Mouse (Mus musculus) MEL (cell line): ENCODE data around the gene Olfr1416. TPM values are rescaled to one million over a fixed set of nuclear protein-coding genes. Genes with fewer than 3 reads are reported as not detected.

ENCODE experiments used
- DNase-seq: peaks from one replicate; pipeline ENCODE4 v3.0.0; 2011; ENCODE audit warnings: low read depth, low spot score
- H3K27ac ChIP-seq: 2 replicates; pipeline ENCODE4 v1.5.1; 2012; ENCODE audit warnings: low read depth, mild to moderate bottlenecking, control low read depth, low read length, moderate library complexity; ENCODE audit not compliant: control insufficient read depth
- H3K27me3 ChIP-seq, 2 experiments: fragments of 150-350 bp in 1 of 2; sonication (generic) in 1 of 2; 2 replicates each; pipeline ENCODE4 v1.6.1; 2012; ENCODE audit warnings: low read length in 2 of 2, mild to moderate bottlenecking in 2 of 2, improper control_type of control experiment in 1 of 2, moderate library complexity in 1 of 2; ENCODE audit not compliant: insufficient read depth in 2 of 2, control insufficient read depth in 1 of 2
- H3K36me3 ChIP-seq, 2 experiments: 2 replicates each; pipeline ENCODE4 v1.6.1; 2012 to 2014; ENCODE audit warnings: low read length in 2 of 2, improper control_type of control experiment in 1 of 2, inconsistent platforms in 1 of 2, mild to moderate bottlenecking in 1 of 2; ENCODE audit not compliant: insufficient read depth in 2 of 2, control insufficient read depth in 1 of 2
- H3K4me1 ChIP-seq, 2 experiments: fragments of 150-350 bp in 1 of 2; sonication (generic) in 1 of 2; 2 replicates each; pipeline ENCODE4 v1.6.1; 2012; ENCODE audit warnings: low read length in 2 of 2, improper control_type of control experiment in 1 of 2, mild to moderate bottlenecking in 1 of 2; ENCODE audit not compliant: insufficient read depth in 2 of 2, control insufficient read depth in 1 of 2
- H3K4me3 ChIP-seq, 2 experiments: fragments of 150-350 bp in 1 of 2; sonication (generic) in 1 of 2; 2 replicates each; pipeline ENCODE4 v1.5.1; 2012; ENCODE audit warnings: low read depth in 2 of 2, low read length in 2 of 2, mild to moderate bottlenecking in 2 of 2, moderate library complexity in 2 of 2, control low read depth in 1 of 2, improper control_type of control experiment in 1 of 2; ENCODE audit not compliant: control insufficient read depth in 1 of 2, insufficient read depth in 1 of 2
- H3K79me2 ChIP-seq: 2 replicates; pipeline ENCODE4 v1.6.1; 2012; ENCODE audit warnings: mild to moderate bottlenecking, low read length, moderate library complexity; ENCODE audit not compliant: control insufficient read depth, poor library complexity, insufficient read depth
- H3K9ac ChIP-seq: 2 replicates; pipeline ENCODE4 v1.6.1; 2012; ENCODE audit warnings: low read depth, mild to moderate bottlenecking, control low read depth, low read length, moderate library complexity; ENCODE audit not compliant: control insufficient read depth, poor library complexity, severe bottlenecking
- H3K9me3 ChIP-seq: fragments of 150-350 bp; sonication (generic); replicated peaks from 2 replicates; pipeline ENCODE4 v1.6.1; 2012; ENCODE audit warnings: mild to moderate bottlenecking, low read length, improper control_type of control experiment, moderate library complexity; ENCODE audit not compliant: insufficient read depth
- BHLHE40 ChIP-seq: IDR thresholded peaks from 2 replicates; pipeline ENCODE4 v1.6.1; 2012; ENCODE audit warnings: low read depth, mild to moderate bottlenecking, inconsistent platforms, low read length, improper control_type of control experiment, borderline replicate concordance
- CTCF ChIP-seq, 3 experiments: IDR thresholded peaks in 2 of 3; conservative IDR thresholded peaks in 1 of 3; 2 replicates each; pipeline ENCODE4 v1.5.1; 2011 to 2012; ENCODE audit warnings: low read length in 3 of 3, low read depth in 2 of 3, mild to moderate bottlenecking in 2 of 3, improper control_type of control experiment in 1 of 3, inconsistent platforms in 1 of 3, mixed read lengths in 1 of 3, moderate library complexity in 1 of 3; ENCODE audit not compliant: control insufficient read depth in 1 of 3, insufficient read depth in 1 of 3, poor library complexity in 1 of 3, severe bottlenecking in 1 of 3
- ELF1 ChIP-seq: IDR thresholded peaks from 2 replicates; pipeline ENCODE4 v1.6.1; 2014; ENCODE audit warnings: low read depth, mild to moderate bottlenecking, inconsistent platforms, low read length, improper control_type of control experiment, moderate library complexity
- EP300 ChIP-seq, 2 experiments: IDR thresholded peaks; 2 replicates each; pipeline ENCODE4 v1.6.1; 2011; ENCODE audit warnings: improper control_type of control experiment in 2 of 2, low read length in 2 of 2, low read depth in 1 of 2, mild to moderate bottlenecking in 1 of 2
- GATA1 ChIP-seq: IDR thresholded peaks from 2 replicates; pipeline ENCODE4 v1.6.1; 2011; ENCODE audit warnings: low read depth, low read length, improper control_type of control experiment
- HCFC1 ChIP-seq: IDR thresholded peaks from 2 replicates; pipeline ENCODE4 v1.6.1; 2012; ENCODE audit warnings: low read depth, mild to moderate bottlenecking, inconsistent platforms, low read length, improper control_type of control experiment, moderate library complexity
- JUND ChIP-seq: IDR thresholded peaks from 2 replicates; pipeline ENCODE4 v1.6.1; 2011; ENCODE audit warnings: low read depth, mild to moderate bottlenecking, improper control_type of control experiment, low read length
- KAT2A ChIP-seq: conservative IDR thresholded peaks from 2 replicates; pipeline ENCODE4 v1.6.1; 2012; ENCODE audit warnings: low read depth, low read length, improper control_type of control experiment, inconsistent platforms
- MAFK ChIP-seq: IDR thresholded peaks from 2 replicates; pipeline ENCODE4 v1.6.1; 2011; ENCODE audit warnings: low read depth, mild to moderate bottlenecking, low read length, improper control_type of control experiment, borderline replicate concordance
- MAX ChIP-seq: IDR thresholded peaks from 2 replicates; pipeline ENCODE4 v1.6.1; 2011; ENCODE audit warnings: low read length, improper control_type of control experiment
- MAZ ChIP-seq: IDR thresholded peaks from 2 replicates; pipeline ENCODE4 v1.6.1; 2012; ENCODE audit warnings: low read depth, mild to moderate bottlenecking, inconsistent platforms, low read length, improper control_type of control experiment
- MEF2A ChIP-seq: IDR thresholded peaks from 2 replicates; pipeline ENCODE4 v1.6.1; 2014; ENCODE audit warnings: low read depth, mild to moderate bottlenecking, inconsistent platforms, low read length, improper control_type of control experiment; ENCODE audit not compliant: poor library complexity, insufficient replicate concordance, severe bottlenecking; ENCODE audit errors: extremely low read depth
- MXI1 ChIP-seq: IDR thresholded peaks from 2 replicates; pipeline ENCODE4 v1.6.1; 2011; ENCODE audit warnings: mild to moderate bottlenecking, low read depth, low read length, improper control_type of control experiment
- MYB ChIP-seq: IDR thresholded peaks from 2 replicates; pipeline ENCODE4 v1.6.1; 2011; ENCODE audit warnings: mild to moderate bottlenecking, low read depth, low read length, improper control_type of control experiment
- MYC ChIP-seq: IDR thresholded peaks from 2 replicates; pipeline ENCODE4 v1.6.1; 2011; ENCODE audit warnings: low read depth, mild to moderate bottlenecking, low read length, improper control_type of control experiment, moderate library complexity
- NELFE ChIP-seq: IDR thresholded peaks from 2 replicates; pipeline ENCODE4 v1.6.1; 2011; ENCODE audit warnings: low read depth, low read length, improper control_type of control experiment
- NRF1 ChIP-seq: IDR thresholded peaks from 2 replicates; pipeline ENCODE4 v1.6.1; 2014; ENCODE audit warnings: low read depth, mild to moderate bottlenecking, inconsistent platforms, low read length, improper control_type of control experiment, moderate library complexity; ENCODE audit not compliant: poor library complexity, insufficient read depth, severe bottlenecking
- POLR2A ChIP-seq, 2 experiments: IDR thresholded peaks; 2 replicates each; pipeline ENCODE4 v1.6.1; 2011 to 2012; ENCODE audit warnings: low read length in 2 of 2, mild to moderate bottlenecking in 2 of 2, control low read depth in 1 of 2, improper control_type of control experiment in 1 of 2, low read depth in 1 of 2, moderate library complexity in 1 of 2; ENCODE audit not compliant: control insufficient read depth in 1 of 2, insufficient read depth in 1 of 2, poor library complexity in 1 of 2
- POLR2AphosphoS2 ChIP-seq: IDR thresholded peaks from 2 replicates; pipeline ENCODE4 v1.6.1; 2011; ENCODE audit warnings: low read length, improper control_type of control experiment
- RAD21 ChIP-seq: IDR thresholded peaks from 2 replicates; pipeline ENCODE4 v1.6.1; 2011; ENCODE audit warnings: mild to moderate bottlenecking, low read depth, low read length, improper control_type of control experiment
- RCOR1 ChIP-seq: IDR thresholded peaks from 2 replicates; pipeline ENCODE4 v1.6.1; 2012; ENCODE audit warnings: low read depth, mild to moderate bottlenecking, inconsistent platforms, low read length, improper control_type of control experiment
- SMC3 ChIP-seq: IDR thresholded peaks from 2 replicates; pipeline ENCODE4 v1.6.1; 2011; ENCODE audit warnings: low read depth, low read length, improper control_type of control experiment
- TAL1 ChIP-seq: IDR thresholded peaks from 2 replicates; pipeline ENCODE4 v1.6.1; 2012; ENCODE audit warnings: mild to moderate bottlenecking, inconsistent platforms, low read length, moderate library complexity, mixed read lengths
- TCF12 ChIP-seq: IDR thresholded peaks from 2 replicates; pipeline ENCODE4 v1.6.1; 2014; ENCODE audit warnings: low read depth, mild to moderate bottlenecking, inconsistent platforms, low read length, improper control_type of control experiment, moderate library complexity
- USF1 ChIP-seq: IDR thresholded peaks from 2 replicates; pipeline ENCODE4 v1.6.1; 2014; ENCODE audit warnings: low read depth, mild to moderate bottlenecking, inconsistent platforms, low read length, improper control_type of control experiment, moderate library complexity
- USF2 ChIP-seq, 2 experiments: IDR thresholded peaks; 2 replicates each; pipeline ENCODE4 v1.6.1; 2011 to 2012; ENCODE audit warnings: improper control_type of control experiment in 2 of 2, low read length in 2 of 2, borderline replicate concordance in 1 of 2, inconsistent platforms in 1 of 2, low read depth in 1 of 2, mild to moderate bottlenecking in 1 of 2; ENCODE audit not compliant: insufficient read depth in 1 of 2
- ZC3H11A ChIP-seq: IDR thresholded peaks from 2 replicates; pipeline ENCODE4 v1.6.1; 2012; ENCODE audit warnings: low read depth, mild to moderate bottlenecking, inconsistent platforms, low read length, improper control_type of control experiment
- ZKSCAN1 ChIP-seq: IDR thresholded peaks from 2 replicates; pipeline ENCODE4 v1.6.1; 2012; ENCODE audit warnings: low read depth, mild to moderate bottlenecking, inconsistent platforms, low read length, improper control_type of control experiment, moderate library complexity
- ZMIZ1 ChIP-seq: IDR thresholded peaks from 2 replicates; pipeline ENCODE4 v1.6.1; 2012; ENCODE audit warnings: low read depth, mild to moderate bottlenecking, inconsistent platforms, low read length, improper control_type of control experiment, moderate library complexity
- ZNF384 ChIP-seq: IDR thresholded peaks from 2 replicates; pipeline ENCODE4 v1.6.1; 2012; ENCODE audit warnings: low read depth, mild to moderate bottlenecking, inconsistent platforms, low read length, improper control_type of control experiment
- polyA plus RNA-seq, 2 experiments: library from polyadenylated mRNA; stranded (reverse) in 1 of 2; unstranded in 1 of 2; fragments of >175 nt in 1 of 2; fragments of >200 nt in 1 of 2; gene quantifications; 2 replicates each; pipeline versions ENCODE4 v1.2.1 to v1.2.4; 2012; ENCODE audit warnings: low replicate concordance in 2 of 2, low read depth in 1 of 2; ENCODE audit not compliant: insufficient read length in 2 of 2, insufficient read depth in 1 of 2, missing spikeins in 1 of 2
- total RNA-seq: library from RNA; depleted of rRNA; stranded (reverse); fragments of 300-350 nt; gene quantifications from 2 replicates; pipeline ENCODE4 v1.2.3, GENCODE M21; 2012

Gene Olfr1416
- total and polyA plus RNA-seq, 3 experiments, result not detected

GRCm38 (mm10) chr1:92521376-92521775, 36.5 kb upstream of the Olfr1416 start:
- Histone ChIP-seq H3K27ac (no peak overlapping the region), H3K79me2 (no peaks in the 10 kb centered on the region), H3K9me3 (no peaks in the 10 kb centered on the region), H3K4me3 (no peak overlapping the region), H3K27me3 (no peaks in the 10 kb centered on the region), H3K36me3 (no peaks in the 10 kb centered on the region), H3K9ac (no peak overlapping the region), H3K4me1 (no peaks in the 10 kb centered on the region)
- DNase-seq, result peak; percentile 19
- TF ChIP-seq MYB (no peak), KAT2A (no peak), MYC (no peak), GATA1 (no peak), SMC3 (peak; percentile 67), POLR2A (IDR thresholded peaks at IDR 0.05; ENCODE audit: control insufficient read depth in 1 of 2, insufficient read depth in 1 of 2, low read depth in 1 of 2, low read length in 2 of 2, poor library complexity in 1 of 2) (no peak), USF2 (IDR thresholded peaks at IDR 0.05; ENCODE audit: borderline replicate concordance in 1 of 2, insufficient read depth in 1 of 2, low read depth in 1 of 2, low read length in 2 of 2) (no peak), HCFC1 (no peak), JUND (no peak), MAFK (no peak), EP300 (IDR thresholded peaks at IDR 0.05; ENCODE audit: low read depth in 1 of 2, low read length in 2 of 2) (no peak), NRF1 (no peak), ZNF384 (peak; percentile 97), CTCF (IDR thresholded peaks at IDR 0.05 in 2 of 3, conservative IDR thresholded peaks at IDR 0.05 in 1 of 3; ENCODE audit: control insufficient read depth in 1 of 3, insufficient read depth in 1 of 3, low read depth in 2 of 3, low read length in 3 of 3, poor library complexity in 1 of 3, severe bottlenecking in 1 of 3) (peak; percentile 47 to 78 (median 60)), MXI1 (no peak), ZKSCAN1 (no peak), ZMIZ1 (no peak), MAX (no peak), POLR2AphosphoS2 (no peak), ZC3H11A (peak; percentile 47), ELF1 (no peak), RAD21 (peak; percentile 65), USF1 (no peak), TAL1 (no peak), NELFE (no peak), BHLHE40 (no peak), MAZ (no peak), TCF12 (no peak), MEF2A (no peak), RCOR1 (no peak)
